Mouse (Mus musculus) layer of hippocampus, adult 18-20 months (tissue): ENCODE results near the gene Rab40b. TPM values are rescaled to one million over a fixed set of nuclear protein-coding genes. Genes with fewer than 3 reads are reported as not detected.
A peak's percentile ranks its signal among the peaks of the same experiment; 100 is the strongest.
"Not testable (repeated sequence)": the region's sequence is repeated elsewhere in the genome, so short reads cannot be mapped to it uniquely, and the experiment has no call there.

Experiments
- DNase-seq, 2 experiments: peaks; one replicate each; pipeline ENCODE4 v3.0.0; 2022; ENCODE audit warnings: low spot score in 2 of 2
- total RNA-seq, 2 experiments: library from RNA; stranded (reverse); gene quantifications; 2 replicates each; pipeline ENCODE4 v1.2.3; 2021

The Rab40b gene
- total RNA-seq, 2 experiments from 2014 or later: 65.6 to 69.3 TPM

DNA sequence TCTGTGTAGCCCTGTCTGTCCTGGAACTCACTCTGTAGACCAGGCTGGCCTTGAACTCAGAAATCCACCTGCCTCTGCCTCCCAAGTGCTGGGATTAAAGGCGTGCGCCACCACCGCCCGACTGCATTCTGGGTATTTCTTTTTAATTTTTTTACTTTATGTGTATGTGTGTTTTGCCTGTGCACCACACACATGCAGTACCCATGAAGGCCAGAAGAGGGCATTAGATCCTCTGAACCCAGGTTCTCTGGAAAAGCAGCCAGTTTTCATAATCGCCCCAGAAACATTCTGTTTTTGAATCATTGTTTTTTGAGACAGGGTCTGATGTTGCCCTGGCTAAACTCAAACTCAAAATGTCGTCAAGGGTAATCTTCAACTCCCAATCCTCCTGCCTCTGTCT is 18.4 kb downstream of the Rab40b start:
- peak in 1 of 2 experiments; percentile 64 for DNase-seq

DNA sequence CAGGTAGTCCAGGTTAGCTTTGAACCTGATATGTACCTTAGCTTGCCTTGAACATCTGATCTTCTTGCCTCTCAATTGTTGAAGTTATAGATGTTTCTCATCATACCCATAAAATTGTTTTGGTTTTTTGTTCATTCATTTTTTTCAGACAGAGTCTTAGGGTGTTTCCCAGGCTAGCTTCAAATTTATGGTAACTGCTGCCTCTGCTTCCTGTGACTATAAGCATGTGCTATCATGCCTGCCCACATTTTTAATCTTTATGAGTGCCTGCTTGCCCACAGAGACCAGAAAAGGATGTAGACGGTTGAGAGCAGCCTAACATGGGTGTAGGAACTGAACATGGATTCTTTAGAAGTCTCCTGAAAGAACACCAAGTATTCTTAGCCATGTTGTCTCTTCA is 19.3 kb downstream of the Rab40b start:
- no peak for DNase-seq

DNA sequence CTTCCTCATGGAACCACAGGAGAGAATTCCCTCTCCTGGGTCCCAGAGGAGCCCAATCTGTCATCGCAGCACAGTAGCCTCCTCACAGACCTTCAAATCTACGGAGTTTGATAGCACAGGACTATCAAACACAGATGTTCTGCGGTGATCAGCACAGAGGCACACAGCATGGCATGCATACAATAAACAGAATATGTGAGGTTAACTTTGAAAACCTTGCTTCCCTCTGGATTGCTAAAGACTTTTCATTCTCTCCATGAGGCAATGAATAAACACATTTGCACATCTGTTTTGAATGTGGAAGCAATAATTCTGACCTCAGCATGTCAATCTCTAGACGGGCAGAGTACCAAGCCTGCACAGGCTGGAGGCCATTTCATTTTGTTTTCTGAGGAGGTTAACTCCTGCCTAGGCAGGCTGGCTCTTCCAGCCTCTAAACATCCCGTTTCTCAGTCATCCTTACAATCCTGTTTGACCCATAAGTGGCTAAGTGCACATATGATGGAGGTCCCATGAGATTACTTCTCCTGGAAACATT is 20.8 kb downstream of the Rab40b start:
- DNase-seq: no peak

DNA sequence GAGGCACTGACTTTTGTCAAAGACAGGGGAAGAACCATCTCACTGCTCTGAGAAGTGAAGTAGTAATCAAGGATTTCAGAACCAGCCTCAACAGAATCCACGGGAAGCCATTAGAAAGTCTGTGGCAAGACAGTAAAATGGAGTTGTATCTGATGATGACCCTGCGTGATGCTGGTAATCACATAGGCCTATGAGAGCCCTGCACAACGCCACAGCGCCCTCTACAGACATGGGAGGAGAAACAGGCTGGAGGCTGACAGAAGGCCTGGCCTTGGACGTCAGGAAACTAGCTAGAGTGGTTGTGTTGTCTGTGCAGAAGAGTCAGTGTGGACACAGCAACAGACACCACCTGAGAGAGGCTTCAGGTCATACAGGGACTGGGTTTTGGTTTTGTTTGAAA is 25.8 kb downstream of the Rab40b start:
- DNase-seq: no peak

DNA sequence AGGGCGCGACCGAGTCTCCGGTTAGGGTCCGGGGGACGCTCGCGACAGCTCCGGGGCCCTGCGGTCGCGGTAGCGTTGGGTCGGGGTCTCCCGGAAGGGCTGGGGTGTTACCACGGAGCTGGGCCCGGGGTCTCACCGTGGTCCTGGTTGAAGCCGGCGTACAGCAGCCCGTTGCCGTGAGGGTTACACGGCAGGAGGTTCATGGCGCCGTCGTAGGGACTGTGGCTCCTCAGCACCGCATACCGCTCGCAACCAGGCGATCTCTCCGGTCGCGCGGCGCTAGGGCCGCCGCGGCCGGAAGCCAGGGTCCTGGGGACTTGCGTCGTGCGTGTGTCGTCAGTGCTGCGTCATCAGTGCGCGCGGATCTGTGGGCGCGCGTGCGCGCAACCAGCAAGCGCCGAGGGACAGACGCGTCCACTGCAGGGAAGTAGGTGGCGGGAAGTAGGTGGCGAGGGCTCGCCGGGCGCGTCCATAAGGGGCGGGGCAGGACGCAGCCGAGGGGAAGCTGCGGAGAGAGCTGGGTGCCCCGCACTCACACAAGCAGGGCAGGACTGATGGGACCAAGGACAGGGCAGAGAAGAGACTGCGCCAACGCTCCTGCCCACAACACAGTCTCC is 33.9 kb downstream of the Rab40b start, which contains the start of gene Wdr45b:
Wdr45b (minus strand) TSS at position 355 of the 617 bp plus-strand sequence.
- DNase-seq: peak; percentile 96 to 98

DNA sequence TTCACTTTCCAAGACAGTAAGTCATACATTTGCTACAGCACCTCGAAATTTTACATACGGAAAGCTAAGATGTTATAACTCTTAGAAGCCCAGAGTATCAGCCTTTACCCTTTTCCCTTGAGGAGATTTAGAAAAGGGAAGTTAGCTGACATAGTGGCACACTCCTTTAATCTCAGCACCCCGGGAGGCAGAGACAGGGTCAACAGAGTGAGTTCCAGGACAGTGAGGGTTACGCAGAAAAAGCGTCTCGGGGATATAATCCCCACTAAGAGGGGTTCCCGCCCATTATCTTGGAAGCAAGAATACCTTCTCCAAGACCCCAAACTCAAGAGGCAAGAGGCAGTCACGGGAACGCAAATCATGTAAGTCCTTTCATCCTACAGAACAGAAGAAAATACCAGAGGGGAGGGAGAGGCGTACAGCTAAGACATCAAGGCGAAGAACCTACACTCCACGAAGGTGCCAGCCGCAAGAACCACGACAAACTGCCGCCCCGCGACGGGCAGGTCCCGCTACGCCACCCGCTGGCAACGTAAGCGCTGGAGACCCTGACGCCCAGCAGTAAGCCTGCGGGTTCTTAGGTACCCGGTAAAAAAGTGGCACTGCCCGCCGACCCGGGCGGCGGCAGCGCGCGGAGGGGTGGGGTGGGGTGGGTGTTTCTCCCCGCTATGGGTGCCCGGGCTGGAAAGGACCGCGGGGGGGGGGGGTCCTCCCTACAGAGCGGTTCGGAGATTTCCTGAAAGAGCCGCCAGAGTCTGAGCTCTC is 34.5 kb downstream of the Rab40b start:
- DNase-seq: peak in 1 of 2 experiments; percentile 27

DNA sequence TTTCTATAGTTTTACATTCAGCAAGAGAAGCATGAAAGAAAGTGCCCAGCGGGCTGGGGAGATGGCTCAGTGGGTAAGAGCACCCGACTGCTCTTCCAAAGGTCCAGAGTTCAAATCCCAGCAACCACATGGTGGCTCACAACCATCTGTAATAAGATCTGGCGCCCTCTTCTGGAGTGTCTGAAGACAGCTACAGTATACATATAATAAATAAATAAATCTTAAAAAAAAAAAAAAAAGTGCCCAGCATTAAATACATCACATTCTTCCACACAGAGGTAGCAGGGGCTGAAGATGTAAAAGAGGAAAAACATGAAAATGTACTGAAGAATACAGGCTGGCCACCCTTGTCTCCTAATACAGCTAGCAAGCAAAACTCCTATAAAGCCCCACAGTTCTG is 39.3 kb downstream of the Rab40b start:
- DNase-seq: not testable (repeated sequence)

DNA sequence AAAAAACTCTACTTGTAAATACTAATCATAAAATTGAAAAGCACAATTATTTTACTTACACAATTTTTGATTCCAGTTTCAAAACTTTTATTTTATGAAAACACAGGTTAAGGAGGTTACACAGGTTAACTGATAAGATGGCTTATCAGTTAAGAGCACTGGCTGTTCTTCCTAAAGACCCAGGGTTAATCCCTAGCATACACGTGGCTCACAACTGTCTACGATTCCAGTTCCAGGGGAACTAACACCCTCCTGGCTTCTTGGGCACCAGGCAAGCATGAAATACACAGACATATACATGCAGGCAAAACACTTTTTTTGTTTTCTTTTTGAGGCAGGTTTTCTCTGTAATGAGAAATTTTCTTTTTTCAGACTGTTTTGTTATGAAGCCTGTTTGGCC is 39.9 kb downstream of the Rab40b start:
- no peak for DNase-seq

DNA sequence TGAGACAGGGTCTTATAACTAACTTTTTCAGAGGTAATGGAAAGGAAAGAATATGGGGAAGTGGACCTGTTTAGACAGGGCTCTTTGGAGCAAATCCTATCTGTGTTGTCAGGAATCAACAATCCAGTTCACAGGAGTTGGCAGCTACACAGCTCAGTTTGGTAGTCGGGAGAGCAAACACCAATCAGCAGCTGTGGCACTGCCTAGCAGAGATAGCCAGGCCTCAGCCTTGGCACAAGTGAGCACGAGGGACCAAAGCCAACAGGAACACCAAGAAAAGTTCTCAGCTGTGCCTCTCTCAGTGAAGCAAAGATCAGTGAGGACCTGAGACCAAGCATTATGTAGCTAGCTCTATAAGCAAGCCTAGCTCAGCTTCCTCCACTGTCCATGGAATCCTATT is 41.0 kb downstream of the Rab40b start:
- DNase-seq: no peak

DNA sequence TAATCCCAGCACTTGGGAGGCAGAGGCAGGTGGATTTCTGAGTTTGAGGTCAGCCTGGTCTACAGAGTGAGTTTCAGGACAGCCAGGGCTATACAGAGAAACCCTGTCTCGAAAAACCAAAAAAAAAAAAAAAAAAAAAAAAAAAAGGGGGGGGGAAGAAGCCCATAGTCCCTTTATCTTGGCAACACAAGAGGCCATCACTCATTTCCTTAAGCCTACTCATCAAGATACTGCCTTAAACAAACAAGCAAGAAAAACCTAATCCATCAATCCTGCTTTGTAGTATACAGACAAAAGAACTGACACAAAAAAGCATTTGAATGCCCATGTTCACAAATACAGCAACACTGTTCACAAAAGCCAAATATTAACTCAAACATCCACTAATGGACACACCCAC is 45.6 kb downstream of the Rab40b start:
- not testable (repeated sequence) for DNase-seq

DNA sequence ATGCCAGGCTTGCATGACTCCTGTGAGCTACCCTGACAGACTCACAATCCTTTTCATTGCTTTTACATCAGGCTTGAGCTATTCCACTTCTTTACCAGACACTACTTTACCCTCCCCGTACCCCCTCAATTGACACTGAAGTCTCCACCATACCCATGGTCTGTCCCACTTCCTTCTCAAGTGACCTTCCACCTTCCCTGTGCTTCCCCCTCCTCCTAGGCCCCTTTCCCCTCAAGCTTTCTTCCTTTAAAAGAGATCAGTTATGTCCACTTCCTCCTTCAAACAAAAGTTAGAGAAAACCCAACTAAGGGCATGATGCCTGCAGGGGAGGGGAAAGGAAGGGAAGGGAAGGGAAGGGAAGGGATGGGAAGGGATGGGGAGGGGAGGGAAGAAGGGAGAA is 47.8 kb downstream of the Rab40b start:
- no peak for DNase-seq

DNA sequence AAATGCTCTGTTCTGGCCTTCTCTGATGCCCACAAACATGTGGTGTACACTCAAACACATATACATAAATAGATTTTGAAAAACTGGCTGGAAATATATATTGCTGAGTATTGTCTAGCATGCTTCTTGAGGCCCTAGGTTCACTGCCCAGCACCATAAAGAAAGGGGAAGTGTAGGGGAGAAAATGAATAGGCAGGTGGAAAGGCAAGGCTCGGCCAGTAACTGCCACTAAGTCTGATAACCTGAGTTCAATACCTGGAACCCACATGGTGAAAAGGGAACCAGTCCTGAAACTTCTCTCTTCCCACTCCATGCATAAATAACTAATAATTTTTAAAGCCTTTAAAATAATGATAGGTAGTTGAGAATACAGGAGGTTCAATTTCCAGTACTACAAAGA is 48.4 kb downstream of the Rab40b start:
- no peak for DNase-seq

DNA sequence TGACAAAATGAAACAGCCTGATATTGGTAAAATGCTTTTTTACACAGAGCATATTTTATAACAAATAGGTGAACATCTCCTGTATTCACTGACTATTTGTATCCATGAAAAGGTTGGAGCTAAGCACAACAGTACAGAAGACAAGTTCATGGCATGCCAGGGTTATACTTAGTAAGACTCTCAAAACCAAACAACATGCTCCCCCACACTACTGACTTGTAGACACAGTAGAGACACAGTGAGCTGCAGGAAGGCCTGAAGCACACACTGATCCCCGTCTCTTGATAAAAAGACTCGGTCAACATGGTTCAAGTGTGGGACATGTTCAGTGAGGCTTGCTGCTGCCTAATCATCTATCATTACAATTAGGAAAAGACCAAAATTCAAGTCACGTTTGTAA is 56.4 kb downstream of the Rab40b start:
- no peak for DNase-seq

DNA sequence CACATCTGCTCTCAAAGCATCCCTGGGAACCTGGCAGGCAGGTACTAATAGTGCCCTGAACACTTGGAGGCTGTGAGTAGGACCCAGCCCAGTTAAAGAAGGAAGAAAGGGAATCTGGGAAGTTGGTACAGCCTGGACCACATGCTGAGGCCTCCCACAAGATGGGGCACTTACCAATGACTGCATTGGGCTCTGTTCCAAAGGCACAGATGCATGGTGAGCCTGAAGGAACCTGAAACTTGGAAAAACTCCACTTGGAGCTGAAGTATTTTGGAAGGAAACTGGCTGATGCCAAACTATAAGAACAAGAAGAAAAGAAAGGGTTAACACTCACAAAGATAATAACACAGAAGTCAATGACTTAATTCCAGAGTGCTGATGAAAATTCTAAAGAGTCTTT is 59.4 kb downstream of the Rab40b start:
- no peak for DNase-seq

DNA sequence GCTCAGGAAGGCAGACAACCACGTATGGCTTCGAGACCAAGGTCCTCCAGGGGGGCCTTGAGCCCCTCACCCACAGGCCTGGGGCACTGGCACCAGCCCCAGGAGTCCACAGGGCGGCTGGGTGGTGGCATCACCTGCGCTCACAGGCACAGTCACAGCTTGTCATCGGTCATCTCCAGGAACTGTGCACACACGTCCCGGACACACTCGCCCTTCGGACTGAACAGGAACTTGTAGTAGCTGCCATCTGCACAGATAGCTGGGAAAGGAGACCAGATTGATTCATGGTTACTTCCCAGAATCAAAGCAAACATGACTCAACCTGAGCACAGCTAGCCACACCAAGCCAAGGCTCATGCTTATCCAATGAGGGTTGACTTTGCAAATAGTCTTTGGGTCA is 59.8 kb downstream of the Rab40b start:
- DNase-seq: no peak

DNA sequence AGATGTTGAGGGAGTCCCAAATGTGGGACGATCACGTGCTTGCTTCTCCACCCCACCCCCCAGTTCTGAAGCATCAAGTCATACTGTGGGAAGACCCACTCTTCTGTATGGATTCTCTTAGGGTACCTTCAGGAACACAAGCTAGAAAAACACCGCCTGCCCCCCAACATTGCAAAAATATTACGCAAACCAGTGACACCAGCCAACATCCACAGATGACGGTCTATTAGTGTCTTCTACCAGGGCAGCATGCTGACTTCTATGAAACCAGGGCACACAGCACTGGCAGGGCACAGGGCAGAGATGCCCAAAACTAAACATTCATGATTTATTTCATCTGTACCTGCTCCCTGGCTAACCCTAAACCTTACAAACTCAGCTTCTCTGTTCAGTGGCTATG is 61.4 kb downstream of the Rab40b start:
- DNase-seq: no peak

DNA sequence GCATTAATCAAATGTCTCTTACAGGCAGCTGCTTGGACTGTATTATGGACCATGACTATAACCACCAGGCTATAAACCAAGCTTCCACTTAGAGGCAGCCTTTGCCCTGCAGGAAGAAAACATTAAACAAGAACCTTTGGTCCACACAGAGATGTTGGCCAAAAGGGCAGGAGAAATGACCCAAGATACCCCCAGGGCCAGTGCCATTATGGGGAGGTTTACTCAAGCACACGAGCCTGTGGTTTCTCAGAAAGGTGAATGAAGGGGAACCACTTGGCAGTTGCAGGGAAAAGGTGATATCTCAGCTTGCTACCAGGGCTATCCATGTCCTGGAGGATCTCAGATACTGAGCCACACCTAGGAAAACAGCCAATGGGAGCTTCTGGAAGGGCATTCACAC is 62.0 kb downstream of the Rab40b start:
- DNase-seq: no peak

DNA sequence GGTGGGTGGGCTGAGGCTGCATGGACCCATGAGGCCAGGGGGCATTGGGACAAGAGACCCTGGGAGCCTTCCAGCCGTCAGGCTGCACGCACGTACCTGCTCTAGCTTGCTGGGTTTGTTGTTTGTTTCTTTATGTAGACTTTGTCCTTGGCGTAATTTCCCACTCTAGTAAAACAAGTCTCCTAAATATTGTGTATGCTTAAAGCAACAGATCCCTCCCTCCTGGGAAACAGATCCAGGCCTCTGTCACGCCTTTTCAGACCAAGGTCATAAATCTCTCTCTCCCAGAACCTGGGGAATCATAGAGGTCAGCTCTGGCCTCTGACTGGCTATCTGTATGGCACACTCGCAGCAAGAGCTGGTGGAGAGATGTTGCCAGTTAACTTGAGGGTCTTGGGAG is 80.3 kb downstream of the Rab40b start:
- not testable (repeated sequence) for DNase-seq

DNA sequence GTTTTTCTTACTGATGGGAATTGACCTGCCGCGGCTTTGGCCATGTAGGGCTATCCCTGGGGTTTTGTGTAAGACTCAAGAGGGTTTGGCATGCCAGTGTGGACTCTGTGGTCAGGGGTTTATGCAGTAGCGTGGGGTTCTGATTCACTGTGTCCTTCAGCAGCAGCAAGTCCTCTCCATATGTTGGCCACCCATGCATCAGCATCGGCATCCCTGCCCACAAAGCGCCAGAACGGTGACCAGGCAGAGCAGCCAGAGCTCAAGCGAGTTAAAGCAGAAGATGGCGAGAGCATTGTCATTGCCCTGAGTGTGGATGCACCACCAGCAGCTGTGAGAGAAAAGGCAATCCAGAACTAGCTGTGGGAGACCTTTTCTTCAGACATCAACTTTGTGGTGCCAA is 81.4 kb downstream of the Rab40b start:
- DNase-seq: no peak
